Mouse (Mus musculus) hindlimb bud, embryonic 11.5 days (tissue): Measurements from ENCODE around the gene Rps27.

Source experiments
- DNase-seq: peaks from one replicate; pipeline ENCODE4 v3.0.0-alpha.2; 2012; ENCODE audit warnings: low read depth, low spot score; ENCODE audit errors: extremely low spot score

Gene Rps27

DNA sequence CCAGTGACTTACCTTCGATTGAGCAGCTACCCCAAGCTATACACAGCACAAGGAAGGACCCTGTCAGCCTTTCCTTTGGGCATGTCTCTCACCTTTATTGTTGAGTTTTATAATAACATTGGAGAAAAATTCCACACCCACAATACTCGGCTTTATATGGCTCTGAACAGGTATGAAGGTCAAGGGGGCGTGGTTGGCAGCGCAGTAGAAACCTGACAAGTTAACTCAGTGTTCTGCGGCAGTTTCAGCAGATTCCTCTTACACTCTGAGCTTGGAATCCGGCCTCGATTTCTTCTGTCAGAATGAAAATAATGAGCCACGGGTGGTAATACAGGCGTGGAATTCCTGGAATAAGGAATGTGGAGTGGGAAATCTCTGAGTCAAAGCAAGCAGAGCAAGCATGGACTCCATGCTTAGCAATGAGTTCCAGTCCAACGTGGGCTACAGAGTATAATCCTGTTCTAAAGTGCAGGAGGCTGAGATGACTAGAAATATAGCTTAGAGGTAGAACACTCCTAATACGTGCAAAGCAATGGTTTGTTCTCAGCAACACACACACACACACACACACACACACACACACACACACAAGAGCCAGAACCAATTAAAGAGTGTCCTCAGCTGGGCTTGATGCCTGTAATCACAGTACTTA lies 22.5 kb downstream of the Rps27 start:
- DNase-seq = no peak

DNA sequence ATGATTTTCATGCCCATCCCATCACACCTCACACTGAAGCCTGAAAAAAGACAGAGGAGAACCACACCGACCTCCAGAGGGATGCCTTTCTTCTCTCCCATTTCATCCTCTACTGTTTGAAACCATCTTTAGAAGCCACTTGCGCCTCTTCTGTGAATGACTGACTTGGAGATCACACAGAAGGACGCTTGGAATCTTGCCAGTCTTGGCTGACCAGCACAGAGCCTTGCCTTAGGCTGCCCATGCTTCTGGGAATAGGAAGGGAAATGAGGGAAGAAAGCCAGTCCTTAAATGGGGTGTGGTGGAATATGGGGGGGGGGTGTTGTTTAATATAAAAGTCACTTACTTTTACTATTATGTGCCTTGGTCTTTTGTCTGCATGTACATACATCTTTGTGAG lies 29.9 kb downstream of the Rps27 start:
- DNase-seq = no peak

DNA sequence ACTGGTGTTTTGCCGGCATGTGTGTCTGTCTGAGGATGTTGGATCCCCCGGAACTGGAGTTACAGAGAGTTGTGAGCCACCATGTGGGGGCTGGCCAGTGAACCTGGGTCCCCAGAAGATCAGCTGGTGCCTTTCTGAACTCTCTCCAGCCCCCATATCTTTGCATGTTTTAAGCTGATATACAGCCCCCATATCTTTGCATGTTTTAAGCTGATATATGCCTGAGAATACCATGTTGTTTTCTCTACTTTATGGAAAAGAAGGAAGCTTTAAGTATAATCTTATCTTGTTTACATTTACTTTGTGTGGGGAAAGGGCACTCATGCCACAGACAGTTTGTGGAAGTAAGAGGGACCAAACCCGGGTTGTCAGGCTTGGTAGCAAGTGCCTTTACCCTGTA lies 33.9 kb downstream of the Rps27 start:
- DNase-seq = no peak
